Mouse (Mus musculus): ENCODE results near the gene Tmem107.
A peak's percentile ranks its signal among the peaks of the same experiment; 100 is the strongest.
"Not testable (repeated sequence)": the region's sequence is repeated elsewhere in the genome, so short reads cannot be mapped to it uniquely, and the experiment has no call there.

Gene Tmem107

DNA sequence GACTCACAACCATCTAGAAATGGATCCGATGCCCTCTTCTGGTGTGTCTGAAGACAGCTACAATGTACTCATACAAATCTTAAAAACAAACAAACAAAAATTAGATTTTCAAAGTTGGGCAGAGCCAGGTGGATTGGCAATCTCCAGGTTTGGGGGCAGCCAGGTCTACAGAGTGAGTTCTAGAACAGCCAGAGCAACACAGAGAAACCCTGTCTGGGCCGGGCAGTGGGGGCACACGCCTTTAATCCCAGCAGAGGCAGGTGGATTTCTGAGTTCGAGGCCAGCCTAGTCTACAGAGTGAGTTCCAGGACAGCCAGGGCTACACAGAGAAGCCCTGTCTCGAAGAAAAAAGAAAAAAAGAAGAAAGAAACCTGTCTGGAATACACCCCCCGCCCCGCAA, 23.2 kb downstream of the Tmem107 start:
- DNase-seq (ENCODE audit: low spot score) = not testable (repeated sequence)

DNA sequence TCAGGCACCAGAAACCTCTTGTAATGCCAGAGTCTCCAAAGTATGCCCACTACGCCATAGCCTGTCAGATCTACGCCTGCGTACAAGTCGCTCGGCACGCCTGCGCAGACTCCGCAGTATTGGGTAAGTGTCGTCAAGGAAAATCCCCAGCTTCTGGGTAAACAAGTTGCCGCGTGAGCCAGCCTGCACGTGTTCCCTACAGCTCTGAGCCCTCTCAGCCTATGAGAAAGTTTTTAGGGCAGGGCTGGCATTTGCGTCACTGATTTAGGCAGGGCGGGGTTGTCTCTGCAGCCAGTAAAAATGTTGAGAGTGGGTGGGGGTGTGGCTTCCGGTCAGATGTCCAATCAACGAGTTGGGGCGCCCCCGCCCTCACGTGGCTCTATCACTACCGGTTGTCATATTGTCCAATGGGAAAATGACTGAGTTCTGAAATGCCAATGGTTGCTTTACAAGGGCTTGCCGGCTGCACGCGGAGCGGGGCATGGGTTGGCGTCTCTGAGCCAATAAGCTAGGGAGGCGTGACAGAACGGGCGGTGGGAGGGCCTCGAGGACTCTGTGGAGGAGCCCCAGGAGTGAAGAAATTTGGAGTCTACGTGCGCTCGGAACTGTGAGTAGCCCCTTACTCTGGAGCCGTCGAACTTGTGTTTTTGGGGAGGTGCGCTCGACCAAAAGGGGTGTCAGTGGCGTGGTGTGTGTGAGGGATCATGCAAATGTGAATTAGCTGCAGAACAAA, 24.3 kb downstream of the Tmem107 start, which contains the start of gene Per1:
Gene Per1, plus strand, starts transcription at position 521 of the 733 bp plus-strand sequence.
- DNase-seq (ENCODE audit: low spot score) = peak; percentile 100

DNA sequence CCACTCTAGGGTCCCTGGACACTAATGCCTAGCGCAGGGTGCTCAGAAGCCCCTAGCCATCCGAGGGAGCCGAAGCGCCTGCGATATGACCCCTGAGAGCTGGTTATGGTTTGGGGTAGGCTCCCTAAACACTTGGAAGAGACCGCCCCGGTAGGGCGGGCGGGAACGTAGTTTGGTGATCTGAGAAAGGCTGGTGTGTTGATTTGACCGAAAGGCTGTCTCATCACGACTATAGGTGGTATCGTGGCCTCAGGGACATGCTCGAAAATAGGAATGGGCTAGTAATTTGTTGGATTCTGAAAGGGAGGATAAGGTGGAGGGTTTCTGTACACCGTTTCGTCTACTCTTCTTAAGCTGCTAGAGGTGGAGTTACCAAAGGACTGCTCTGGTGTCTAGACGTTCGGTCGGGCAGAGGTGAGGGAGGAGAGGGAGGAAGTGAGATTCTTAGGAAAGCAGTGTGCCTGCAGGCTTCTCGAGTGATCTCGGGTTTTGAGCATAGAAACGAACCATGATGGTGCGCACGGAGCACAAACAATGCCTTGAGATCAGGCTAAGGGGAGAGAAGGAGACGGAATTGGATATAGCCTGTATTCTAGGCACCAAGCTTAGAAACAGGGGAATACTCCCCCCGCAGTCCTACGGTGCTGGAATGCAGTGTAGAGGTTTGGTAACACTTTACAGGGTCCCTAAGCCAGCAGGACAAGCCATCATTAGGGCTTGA, 25.1 kb downstream of the Tmem107 start:
- no peak for DNase-seq (ENCODE audit: low spot score)

DNA sequence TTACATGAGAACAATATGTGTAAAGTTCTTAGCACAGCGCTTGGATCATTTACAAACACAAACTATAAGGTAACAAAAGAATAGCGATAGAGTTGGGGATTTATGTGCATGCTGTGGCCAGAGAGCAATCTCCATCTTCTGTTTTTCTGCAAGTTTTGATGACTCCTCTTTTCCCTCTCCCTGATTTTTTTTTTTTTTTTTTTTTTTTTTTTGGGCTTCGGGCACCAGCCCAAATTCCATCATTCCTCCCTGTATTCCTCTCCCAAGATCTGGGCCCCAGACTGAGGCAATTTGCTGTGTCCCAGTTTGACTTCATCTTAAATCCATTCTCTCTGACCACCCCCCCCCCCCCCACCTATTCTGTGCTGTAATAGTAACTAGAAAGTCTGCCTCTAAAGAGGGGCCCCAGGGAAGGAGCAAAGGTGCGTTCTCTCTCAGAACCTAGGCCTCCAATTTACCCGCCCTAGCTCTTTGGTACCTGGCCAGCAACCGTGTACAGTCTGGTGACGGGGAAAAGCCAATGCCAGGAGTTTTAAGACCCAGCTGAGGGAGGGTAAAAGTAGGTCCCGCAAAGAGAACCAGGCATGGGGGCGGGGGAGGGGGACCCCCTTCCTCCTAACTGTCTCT, 25.9 kb downstream of the Tmem107 start:
- no peak for DNase-seq (ENCODE audit: low spot score)

DNA sequence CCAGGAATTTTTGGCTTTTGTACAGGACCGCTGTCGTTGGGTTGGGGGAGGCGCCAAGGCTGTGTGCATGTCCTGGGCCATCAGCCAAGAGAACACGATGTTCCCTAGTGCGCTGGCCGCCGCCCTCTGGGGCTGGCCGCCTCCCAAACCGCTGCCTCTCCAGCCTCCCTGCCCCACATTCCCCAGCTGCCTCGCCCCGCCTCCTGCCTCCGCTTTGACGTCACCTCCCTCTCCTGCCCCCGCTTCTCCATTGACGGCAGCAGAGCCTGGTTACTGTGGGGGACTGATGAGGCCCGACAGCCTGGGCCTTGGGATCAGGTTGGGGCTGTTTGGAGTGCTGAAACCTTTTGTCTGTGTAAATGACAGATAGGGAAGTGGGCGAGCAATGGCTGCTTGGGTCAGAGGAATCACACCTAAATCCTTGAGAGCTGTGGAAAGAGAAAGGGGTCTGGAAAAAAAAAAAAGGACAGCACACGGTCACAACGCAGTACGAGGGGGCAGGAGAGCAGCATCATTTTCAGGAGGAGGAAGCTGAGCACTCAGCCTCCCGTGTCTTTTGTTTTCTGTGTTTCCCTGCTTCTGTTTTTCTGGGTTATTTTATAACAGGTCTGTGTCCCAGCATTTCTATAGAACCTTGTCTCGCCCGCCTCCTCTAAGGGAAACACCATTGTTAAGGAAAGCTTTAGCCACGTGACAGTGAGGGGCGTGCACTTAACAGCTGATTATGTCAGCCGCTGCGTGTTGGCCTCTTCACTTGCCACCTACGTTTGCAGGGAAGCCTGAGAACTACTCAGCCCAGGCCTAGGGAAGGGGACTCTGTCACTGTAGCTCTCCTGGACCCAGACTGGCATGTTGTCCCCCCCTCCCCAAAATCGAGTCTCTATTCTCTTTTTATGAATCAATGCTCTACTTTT, 26.6 kb downstream of the Tmem107 start:
- DNase-seq (ENCODE audit: low spot score) = peak; percentile 94

DNA sequence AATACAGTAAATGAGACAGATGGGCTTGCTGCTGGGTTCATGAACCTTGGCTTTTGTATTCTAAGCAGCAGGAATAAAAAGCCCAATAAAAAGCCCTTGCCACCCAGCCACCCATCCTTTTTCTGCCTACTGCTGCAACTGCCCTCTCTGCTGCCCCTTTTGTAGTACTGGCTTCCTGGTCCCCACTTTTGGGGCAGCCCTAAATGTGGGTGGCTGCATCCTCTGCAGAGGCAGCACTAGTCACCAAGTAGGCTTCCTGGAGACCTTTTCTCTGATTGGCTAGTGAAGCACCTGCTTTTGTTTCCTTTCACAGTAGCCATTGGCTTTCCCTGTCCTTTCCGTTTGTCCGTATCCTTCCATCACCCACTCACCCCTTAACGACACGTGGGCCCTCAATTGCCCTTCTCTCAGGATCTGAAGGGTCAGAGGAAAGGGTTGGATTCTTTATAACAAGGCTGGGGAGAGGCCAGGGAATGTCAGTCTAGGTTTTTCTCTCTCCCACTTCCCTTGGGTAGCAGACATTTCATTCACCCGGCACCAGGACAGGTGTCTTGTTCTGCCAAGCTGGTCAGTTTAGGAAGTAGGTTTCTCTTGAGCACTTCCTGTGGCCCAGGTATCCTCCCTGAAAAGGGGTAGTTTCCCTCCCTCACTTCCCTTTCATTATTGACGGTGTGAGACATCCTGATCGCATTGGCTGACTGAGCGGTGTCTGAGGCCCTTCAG, 27.6 kb downstream of the Tmem107 start:
- DNase-seq (ENCODE audit: low spot score) = no peak

DNA sequence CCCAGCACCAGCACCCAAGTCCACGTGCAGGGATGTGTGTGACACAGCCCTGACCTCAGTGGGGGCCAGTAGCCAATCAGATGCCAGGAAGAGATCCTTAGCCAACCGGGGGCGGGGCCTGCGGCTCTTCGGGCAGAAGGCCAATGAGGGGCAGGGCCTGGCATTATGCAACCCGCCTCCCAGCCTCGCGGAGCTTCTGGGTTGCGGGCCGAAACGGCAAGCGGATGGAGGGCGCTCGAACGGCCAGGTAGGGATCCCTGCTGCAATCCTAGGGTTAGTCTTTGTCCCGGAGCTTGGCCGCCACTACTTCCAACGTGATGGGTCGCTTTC, 28.1 kb downstream of the Tmem107 start:
- peak; percentile 94 for DNase-seq (ENCODE audit: low spot score)

DNA sequence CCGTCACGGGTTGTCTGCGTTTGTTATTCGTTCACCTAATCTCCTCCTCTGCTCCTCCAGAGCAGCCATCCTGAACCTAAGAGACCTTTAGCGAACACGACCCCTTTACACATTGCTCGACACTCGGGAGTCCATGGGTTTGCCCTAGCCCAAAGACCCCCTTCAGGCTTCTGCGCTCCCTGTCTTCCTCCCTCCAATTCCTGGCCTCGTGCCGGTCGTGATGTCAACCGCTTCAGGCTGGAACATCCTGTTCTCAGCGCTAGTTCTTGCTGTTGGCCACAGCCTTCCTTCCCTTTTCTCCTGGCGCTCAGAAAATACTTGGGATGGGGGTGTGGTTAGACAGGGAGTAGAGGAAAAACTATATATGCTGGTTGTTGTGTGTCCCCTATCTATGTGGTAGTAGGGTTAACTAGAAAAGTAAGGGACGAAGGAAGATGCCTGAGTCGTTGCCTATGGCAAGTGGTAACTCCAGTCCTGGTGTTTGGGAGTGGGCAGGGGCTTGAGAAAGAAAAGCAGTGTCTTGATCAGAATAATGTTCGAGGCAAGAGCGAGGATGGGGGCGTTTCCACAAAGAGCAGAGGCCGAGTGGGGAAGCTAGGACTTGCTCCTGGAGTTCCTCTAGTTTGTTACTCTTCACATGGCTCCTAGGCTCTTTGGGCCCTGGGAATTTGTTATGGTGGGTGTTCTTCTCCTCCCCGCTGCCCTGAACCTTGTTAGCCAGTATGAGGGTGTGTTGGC, 28.7 kb downstream of the Tmem107 start:
- no peak for DNase-seq (ENCODE audit: low spot score)

DNA sequence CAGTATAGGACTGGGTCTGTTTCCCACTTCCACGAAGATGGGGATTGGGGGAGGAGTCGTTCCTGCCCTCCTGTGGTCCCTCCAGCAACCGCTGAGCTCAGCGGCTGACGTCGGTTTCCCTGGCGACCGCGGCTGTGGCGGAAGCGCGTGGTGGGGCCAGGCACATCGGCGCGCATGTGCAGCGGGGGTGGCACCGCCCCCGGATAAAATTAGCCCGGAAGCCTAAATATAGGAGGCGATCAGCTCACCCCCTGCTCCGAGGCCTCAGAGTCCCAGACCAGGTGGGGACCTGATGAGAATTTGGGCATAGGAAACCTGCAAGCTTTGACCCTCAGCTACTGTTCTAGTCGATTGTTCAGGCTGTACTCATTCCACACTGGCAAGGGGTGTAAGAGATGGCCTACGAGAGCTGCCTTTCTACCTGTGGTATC, 29.3 kb downstream of the Tmem107 start:
- no peak for DNase-seq (ENCODE audit: low spot score)

DNA sequence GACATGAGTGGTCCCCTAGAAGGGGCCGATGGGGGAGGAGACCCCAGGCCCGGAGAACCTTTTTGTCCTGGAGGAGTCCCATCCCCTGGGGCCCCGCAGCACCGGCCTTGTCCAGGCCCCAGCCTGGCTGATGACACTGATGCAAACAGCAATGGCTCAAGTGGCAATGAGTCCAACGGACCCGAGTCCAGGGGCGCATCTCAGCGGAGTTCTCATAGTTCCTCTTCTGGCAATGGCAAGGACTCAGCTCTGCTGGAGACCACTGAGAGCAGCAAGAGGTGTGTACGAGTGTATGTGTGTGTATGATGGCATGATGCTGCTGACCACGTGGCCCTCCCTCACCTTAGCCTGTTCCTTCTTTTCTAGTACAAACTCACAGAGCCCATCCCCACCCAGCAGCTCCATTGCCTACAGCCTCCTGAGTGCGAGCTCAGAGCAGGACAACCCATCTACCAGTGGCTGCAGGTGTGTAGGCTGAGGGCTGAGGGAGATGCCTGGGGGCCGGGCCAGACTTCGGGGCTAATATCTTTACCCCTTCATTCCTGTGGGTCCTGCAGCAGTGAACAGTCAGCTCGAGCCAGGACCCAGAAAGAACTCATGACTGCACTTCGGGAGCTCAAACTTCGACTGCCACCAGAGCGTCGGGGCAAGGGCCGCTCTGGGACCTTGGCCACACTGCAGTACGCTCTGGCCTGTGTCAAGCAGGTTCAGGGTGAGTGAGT, 30.2 kb downstream of the Tmem107 start:
- no peak for DNase-seq (ENCODE audit: low spot score)

DNA sequence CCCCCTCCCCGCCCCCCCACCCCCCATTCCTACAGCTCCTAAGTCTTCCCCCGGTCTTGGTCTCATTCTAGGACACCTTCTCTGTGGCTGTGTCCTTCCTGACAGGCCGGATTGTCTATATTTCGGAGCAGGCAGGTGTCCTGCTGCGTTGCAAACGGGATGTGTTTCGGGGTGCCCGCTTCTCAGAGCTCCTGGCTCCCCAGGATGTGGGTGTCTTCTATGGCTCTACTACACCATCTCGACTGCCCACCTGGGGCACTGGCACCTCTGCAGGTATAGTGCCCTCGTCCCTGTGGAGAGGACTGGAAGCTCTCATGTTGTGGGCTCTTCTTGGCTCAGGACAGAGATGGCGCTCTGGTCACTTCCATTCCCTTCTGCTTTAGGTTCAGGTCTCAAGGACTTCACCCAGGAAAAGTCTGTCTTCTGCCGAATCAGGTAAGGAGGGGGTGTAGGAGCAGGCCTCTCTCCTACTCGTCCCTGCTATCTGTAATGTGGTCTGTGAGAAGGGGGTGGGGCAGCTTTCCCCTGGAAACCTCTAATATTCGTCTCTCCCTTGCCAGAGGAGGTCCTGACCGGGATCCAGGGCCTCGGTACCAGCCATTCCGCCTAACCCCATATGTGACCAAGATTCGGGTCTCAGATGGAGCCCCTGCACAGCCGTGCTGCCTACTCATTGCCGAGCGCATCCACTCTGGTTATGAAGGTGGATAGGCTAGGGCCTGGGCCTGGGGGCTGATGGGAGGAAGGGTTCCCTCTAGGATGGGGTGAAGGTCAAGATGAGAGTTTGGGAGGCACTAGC, 31.2 kb downstream of the Tmem107 start:
- no peak for DNase-seq (ENCODE audit: low spot score)

DNA sequence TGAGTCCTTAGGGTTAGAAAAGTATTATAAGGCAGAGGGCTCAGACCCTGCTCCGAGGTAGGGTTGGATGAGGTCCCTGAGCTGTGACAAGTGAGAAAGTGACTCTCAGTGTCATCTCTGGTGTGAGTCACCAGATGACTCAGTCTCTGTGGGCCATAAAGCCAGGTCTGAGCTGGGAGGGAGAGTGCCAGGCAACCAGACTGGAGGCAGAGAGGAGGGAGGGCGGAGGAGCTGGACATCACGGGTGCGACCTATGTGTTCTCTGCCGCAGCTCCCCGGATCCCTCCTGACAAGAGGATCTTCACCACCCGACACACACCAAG, 31.8 kb downstream of the Tmem107 start:
- DNase-seq (ENCODE audit: low spot score) = no peak

DNA sequence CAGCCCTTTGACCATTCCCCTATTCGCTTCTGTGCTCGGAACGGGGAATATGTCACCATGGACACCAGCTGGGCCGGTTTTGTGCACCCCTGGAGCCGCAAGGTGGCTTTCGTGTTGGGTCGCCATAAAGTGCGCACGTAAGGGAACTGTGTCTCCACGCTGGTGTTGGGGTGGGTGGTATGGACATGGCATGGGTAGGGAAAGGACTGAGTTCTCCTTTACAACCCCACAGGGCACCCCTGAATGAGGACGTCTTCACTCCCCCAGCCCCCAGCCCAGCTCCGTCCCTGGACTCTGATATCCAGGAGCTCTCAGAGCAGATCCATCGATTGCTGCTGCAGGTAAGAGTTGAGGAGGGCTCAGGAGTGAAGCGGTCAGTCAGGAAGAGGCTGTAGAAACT, 32.5 kb downstream of the Tmem107 start:
- DNase-seq (ENCODE audit: low spot score) = no peak

DNA sequence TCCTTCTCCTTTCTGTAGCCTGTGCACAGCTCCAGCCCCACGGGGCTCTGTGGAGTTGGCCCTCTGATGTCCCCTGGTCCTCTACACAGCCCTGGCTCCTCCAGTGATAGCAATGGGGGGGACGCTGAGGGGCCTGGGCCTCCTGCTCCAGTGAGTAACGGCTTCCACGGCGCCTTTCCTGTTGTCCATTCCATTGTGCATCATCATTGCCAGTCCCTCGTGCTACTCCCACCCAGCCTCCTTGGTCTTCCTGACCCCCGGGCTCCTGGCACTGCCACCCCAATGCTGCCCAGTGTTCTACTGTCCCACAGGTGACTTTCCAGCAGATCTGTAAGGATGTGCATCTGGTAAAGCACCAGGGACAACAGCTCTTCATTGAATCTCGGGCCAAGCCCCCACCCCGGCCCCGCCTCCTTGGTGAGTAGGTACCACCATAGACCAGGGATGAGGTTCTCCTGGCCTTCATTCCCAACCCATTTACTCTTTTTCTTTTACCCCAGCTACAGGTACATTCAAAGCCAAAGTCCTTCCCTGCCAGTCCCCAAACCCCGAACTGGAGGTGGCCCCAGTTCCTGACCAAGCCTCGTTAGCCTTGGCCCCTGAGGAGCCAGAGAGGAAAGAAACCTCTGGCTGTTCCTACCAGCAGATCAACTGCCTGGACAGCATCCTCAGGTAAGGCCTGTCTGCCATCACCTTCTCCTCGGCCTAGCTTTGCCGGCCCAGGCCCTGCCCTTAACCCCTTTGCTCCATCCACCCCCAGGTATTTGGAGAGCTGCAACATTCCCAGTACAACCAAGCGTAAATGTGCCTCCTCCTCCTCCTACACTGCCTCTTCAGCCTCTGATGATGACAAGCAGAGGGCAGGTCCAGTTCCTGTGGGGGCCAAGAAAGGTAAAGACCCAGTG, 33.2 kb downstream of the Tmem107 start:
- no peak for DNase-seq (ENCODE audit: low spot score)

DNA sequence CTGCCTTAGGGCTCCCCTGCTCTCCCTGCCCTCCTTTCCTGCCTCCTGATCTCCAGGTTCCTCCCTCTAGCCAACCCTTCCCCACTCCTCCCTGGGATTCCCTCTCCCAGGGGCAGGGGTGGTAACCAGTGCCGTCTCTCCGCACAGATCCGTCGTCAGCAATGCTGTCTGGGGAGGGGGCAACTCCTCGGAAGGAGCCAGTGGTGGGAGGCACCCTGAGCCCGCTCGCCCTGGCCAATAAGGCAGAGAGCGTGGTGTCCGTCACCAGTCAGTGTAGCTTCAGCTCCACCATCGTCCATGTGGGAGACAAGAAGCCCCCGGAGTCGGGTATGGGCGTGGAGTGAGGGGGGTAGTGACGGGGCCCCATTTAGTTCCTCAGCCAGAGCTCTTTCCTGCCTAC, 33.9 kb downstream of the Tmem107 start:
- no peak for DNase-seq (ENCODE audit: low spot score)

DNA sequence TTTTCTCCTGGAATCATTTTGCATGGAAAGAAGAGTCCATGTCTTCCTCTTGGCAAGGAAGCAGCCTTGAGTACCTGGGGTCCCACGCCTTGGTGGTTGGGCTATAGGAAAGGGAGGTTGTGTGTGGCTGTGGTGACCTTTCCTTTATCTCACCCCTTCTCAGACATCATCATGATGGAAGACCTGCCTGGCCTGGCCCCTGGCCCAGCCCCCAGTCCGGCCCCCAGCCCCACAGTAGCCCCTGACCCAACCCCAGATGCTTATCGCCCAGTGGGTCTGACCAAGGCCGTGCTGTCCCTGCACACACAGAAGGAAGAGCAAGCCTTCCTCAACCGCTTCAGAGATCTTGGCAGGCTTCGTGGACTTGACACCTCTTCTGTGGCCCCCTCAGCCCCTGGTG, 34.6 kb downstream of the Tmem107 start:
- DNase-seq (ENCODE audit: low spot score) = no peak

DNA sequence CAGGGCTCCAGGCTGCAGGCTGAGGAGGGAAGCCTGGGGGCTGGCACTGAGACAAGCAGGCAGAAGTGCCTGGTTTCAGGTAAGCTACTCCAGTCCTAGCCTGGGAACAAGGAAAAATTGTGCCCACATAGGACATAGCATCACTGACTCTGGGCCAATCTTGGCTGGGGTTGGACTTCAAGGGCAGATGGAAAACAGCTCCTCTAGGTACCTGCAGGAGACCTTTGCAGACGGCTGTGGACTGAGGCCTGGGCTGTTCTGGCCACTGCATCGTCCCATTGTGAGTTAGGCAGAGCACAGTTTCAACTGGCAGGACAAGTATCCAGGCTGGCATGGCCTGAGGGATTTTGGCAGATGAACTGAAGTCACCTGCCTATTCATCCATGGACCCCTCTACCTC, 35.2 kb downstream of the Tmem107 start:
- DNase-seq (ENCODE audit: low spot score) = no peak

DNA sequence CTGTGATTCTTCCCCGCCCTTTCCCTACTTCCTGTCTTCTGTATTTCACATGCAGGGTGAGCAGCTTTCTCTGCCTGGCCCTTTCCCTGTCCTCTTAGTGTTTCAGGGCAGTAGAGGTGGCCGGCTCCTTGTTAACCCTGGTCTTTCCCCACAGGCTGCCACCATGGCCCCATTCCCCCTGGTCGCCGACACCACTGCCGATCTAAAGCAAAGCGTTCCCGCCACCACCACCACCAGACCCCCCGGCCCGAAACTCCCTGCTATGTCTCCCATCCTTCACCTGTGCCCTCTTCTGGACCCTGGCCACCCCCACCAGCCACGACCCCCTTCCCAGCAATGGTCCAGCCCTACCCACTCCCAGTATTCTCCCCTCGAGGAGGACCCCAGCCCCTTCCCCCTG, 35.7 kb downstream of the Tmem107 start:
- DNase-seq (ENCODE audit: low spot score) = no peak
